Mouse (Mus musculus) embryonic facial prominence, embryonic 12.5 days (tissue): Measurements from ENCODE around the gene Guca1b. TPM values are rescaled to one million over a fixed set of nuclear protein-coding genes. Genes with fewer than 3 reads are reported as not detected.
"Not testable (repeated sequence)": the region's sequence is repeated elsewhere in the genome, so short reads cannot be mapped to it uniquely, and the experiment has no call there.

Experiments used
- ATAC-seq: fragments of 200-750 bp; cut with Nextera tagmentation; 2 replicates; pipeline ENCODE4 v1.8.0; 2017; ENCODE audit not compliant: insufficient number of reproducible peaks, insufficient read depth, low FRiP score, low TSS enrichment
- H3K27ac ChIP-seq: fragments of 300-500 bp; sonication (generic); 2 replicates; pipeline ENCODE4 v1.5.1; 2016; ENCODE audit warnings: mild to moderate bottlenecking
- H3K27me3 ChIP-seq: fragments of 300-500 bp; sonication (generic); 2 replicates; pipeline ENCODE4 v1.6.1; 2016; ENCODE audit warnings: mild to moderate bottlenecking, moderate library complexity
- H3K36me3 ChIP-seq: fragments of 300-500 bp; sonication (generic); 2 replicates; pipeline ENCODE4 v1.6.1; 2016; ENCODE audit warnings: mild to moderate bottlenecking
- H3K4me1 ChIP-seq: fragments of 300-500 bp; sonication (generic); 2 replicates; pipeline ENCODE4 v1.6.1; 2016
- H3K4me2 ChIP-seq: fragments of 300-500 bp; sonication (generic); replicated peaks from 2 replicates; pipeline ENCODE4 v1.6.1; 2016; ENCODE audit warnings: mild to moderate bottlenecking, moderate library complexity
- H3K4me3 ChIP-seq: fragments of 300-500 bp; sonication (generic); 2 replicates; pipeline ENCODE4 v1.5.1; 2016; ENCODE audit warnings: mild to moderate bottlenecking
- H3K9ac ChIP-seq: fragments of 300-500 bp; sonication (generic); 2 replicates; pipeline ENCODE4 v1.6.1; 2016; ENCODE audit warnings: mild to moderate bottlenecking, moderate library complexity
- H3K9me3 ChIP-seq: fragments of 300-500 bp; sonication (generic); 2 replicates; pipeline ENCODE4 v1.6.1; 2016; ENCODE audit warnings: mild to moderate bottlenecking, moderate library complexity
- WGBS: fragments of 180-500 bp; shearing (Covaris S2); methylation state at CpG from one replicate; pipeline ENCODE4 v1.1.7; 2016; 5-methylcytosine and 5-hydroxymethylcytosine counted together
- polyA plus RNA-seq: library from polyadenylated mRNA; unstranded; fragments of >200 nt; fragmentation: Nextera tagmentation; extraction: Ambion mirVana; gene quantifications from 2 replicates; pipeline ENCODE4 v1.2.1, GENCODE M21; 2016

Guca1b gene
- polyA plus RNA-seq, 1 experiment from 2014 or later = 1.9 TPM

DNA sequence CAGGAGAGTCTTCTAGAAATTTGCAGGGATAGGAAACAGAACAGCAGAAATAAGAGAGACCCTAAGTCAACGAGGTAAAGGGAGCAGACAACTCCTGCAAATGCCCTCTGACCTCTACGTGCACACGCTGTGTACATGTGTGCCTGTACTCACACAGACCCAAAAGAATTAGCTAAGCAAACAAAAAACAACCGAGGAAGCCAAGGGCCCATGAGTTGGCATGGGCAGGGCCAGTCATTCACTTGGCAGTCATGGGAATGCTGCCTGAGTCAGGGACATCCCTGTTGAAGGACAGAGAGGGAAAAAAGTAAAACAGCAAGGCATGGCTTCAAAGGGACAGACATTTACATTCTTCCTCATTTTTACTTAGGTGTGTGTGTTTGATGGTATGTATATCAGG is 1.9 kb upstream of the Guca1b start:
- H3K27ac ChIP-seq = no peak overlapping the region
- peaks cover 32% of the 10 kb centered on the region for H3K36me3 ChIP-seq
- 83% methylated on average over 4 of the region's 4 CpGs for WGBS
- H3K9ac ChIP-seq = no peak overlapping the region
- ATAC-seq = no peak
- no peaks in the 10 kb centered on the region for H3K27me3 ChIP-seq
- H3K9me3 ChIP-seq = no peaks in the 10 kb centered on the region
- no peaks in the 10 kb centered on the region for H3K4me1 ChIP-seq
- no peak overlapping the region for H3K4me3 ChIP-seq
- H3K4me2 ChIP-seq = no peak overlapping the region

DNA sequence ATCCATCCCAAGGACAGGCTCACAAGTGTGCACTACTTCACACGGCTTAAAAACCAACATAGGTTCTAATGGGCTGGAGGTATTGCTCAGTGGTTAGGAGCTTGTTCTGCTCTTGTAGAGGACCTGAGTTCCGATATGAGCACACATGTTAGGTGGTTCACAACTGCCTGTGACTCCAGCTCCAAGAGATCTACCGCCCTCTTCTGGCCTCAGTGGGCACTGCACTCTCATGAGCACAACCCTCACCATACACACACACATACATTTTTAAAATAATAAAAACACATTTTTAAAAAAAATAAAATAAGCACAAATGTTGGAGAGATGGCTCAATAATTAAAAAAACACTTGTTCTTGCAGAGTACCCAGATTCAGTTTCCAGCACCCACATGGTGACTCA is 1.1 kb upstream of the Guca1b start:
- H3K4me2 ChIP-seq = no peak overlapping the region
- H3K9ac ChIP-seq = no peak overlapping the region
- H3K4me3 ChIP-seq = no peak overlapping the region
- 91% methylated on average over 3 of the region's 3 CpGs for WGBS
- no peaks in the 10 kb centered on the region for H3K27me3 ChIP-seq
- H3K36me3 ChIP-seq = peaks cover 26% of the 10 kb centered on the region
- no peak for ATAC-seq
- H3K27ac ChIP-seq = no peak overlapping the region
- no peaks in the 10 kb centered on the region for H3K4me1 ChIP-seq
- no peaks in the 10 kb centered on the region for H3K9me3 ChIP-seq

DNA sequence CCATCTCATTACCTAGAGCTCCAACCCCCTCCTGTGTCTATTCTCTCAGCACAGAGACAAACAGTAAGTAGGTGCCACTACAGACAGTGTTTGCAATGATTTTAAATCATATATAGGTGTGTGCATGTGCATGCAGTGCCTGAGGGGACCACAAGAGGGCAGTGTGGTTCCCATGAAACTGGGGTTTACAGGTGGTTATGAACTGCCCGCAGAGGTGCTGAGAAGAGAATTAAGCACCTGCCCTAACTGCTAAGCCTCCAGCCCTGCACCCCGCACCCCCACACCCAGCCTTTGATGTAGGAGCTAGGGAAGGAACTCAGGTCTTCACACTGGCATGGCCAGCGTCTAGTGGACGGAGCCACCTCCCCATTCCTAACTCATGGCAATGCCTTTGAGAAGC is 1.5 kb downstream of the Guca1b start:
- 65% methylated on average over 4 of the region's 4 CpGs for WGBS
- H3K9ac ChIP-seq = no peak overlapping the region
- ATAC-seq = no peak

DNA sequence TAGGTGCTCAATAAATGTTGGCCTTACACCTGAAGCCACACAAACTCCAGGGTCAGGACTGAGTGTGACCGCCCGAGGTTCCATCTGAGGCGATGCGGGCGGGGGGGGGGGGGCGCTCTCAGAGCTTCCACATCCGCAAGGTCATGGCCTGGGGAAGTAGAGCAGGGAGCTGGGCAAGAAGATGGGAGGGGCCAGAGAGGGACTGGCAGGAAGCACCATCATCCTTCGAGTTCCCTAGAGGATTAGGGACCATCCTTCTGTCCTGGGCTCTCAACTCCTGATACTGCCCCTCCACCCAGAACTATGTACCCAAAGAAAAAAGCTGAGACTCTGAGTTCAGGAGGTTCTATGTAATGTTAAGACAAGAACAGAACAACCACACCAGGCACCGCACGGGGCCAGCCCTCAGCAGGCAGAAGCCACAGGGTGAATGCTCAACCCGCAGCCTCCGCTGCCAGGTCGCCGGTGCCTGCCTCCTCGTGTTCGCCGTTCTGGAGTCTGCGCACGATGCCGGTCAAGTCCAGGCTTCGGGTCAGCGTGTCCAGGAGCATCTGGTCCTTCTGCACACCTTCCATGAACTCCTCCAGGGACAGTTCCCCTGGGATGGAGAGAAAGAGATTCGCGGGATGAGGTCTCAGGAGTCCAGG is 9.2 kb downstream of the Guca1b start:
- 23% methylated on average over 24 of the region's 24 CpGs for WGBS
- Histone ChIP-seq H3K4me3 (peak overlapping the region; percentile 17; the same call in 1 of the 2 replicates), H3K36me3 (no peaks in the 10 kb centered on the region), H3K4me2 (peak overlapping the region; percentile 45), H3K9me3 (no peaks in the 10 kb centered on the region), H3K27ac (no peak overlapping the region), H3K9ac (no peak overlapping the region), H3K27me3 (peaks cover 40% of the 10 kb centered on the region), H3K4me1 (0 out of 2 replicates have a peak, but pooled peaks cover 3% of the 10 kb centered on the region)
- ATAC-seq = no peak

More for the DNA sequence above, 1.5 kb downstream of the Guca1b start:
- Histone ChIP-seq H3K4me1 (no peaks in the 10 kb centered on the region), H3K36me3 (0 out of 2 replicates have a peak, but pooled peaks cover 2% of the 10 kb centered on the region), H3K4me2 (no peak overlapping the region), H3K9me3 (no peaks in the 10 kb centered on the region), H3K27ac (no peak overlapping the region), H3K4me3 (no peak overlapping the region), H3K27me3 (no peaks in the 10 kb centered on the region)

DNA sequence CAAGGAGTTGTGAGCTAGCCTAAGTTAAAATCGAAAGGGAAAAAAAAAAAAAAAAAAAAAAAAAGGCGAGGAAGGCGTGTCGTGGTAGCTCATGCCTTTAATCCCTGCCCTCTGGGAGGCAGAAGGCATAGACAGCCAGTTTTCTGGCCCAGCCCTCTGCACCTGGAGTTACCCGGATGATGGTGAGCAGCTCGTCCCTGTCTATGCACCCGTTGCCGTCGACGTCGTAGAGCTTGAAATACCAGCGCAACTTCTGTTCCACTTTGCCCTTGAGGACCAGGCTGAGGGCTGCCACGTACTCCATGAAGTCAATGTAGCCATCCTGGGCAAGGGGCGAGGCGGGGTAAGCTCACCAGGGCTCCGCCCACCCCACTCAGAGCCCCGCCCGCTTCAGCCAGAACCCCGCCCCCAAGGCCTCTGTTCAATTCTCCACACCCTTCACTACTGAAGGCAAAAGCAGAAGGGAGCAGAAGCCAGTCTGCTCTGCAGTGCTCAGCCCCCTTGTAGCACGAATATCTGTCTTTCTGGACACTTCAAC is 10.3 kb downstream of the Guca1b start:
- ATAC-seq = peak; percentile 74; the same call in 1 of the 2 replicates
- WGBS = 3% methylated on average over 18 of the region's 20 CpGs
- H3K9ac ChIP-seq = no peak overlapping the region
- H3K4me3 ChIP-seq = peak overlapping the region; percentile 21; the same call in 1 of the 2 replicates
- no peaks in the 10 kb centered on the region for H3K9me3 ChIP-seq
- H3K4me2 ChIP-seq = peak overlapping the region; percentile 45
- 0 out of 2 replicates have a peak, but pooled peaks cover 3% of the 10 kb centered on the region for H3K4me1 ChIP-seq
- H3K27ac ChIP-seq = no peak overlapping the region
- no peaks in the 10 kb centered on the region for H3K36me3 ChIP-seq
- H3K27me3 ChIP-seq = peaks cover 40% of the 10 kb centered on the region

DNA sequence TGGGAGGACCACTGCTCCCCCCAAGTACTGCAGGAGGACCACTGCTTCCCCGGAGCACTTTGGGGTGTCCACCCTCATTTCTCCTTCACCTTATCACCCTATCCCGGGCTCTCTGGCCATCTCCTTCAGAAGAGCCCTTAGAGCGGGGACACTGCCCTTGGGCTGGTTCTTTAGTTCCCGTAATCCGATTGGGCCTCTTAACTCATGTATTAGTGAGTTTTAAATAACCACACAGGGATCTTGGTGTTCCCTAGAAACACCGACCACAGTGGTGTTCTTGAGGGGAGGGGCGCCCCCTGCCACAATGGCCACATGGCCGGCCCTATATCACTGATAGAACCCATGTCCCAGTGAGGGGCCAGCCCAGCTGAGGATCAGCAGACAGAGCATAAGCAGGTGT is 13.9 kb downstream of the Guca1b start:
- Histone ChIP-seq H3K27ac (no peak overlapping the region), H3K9me3 (no peaks in the 10 kb centered on the region), H3K27me3 (peaks cover 37% of the 10 kb centered on the region), H3K4me1 (0 out of 2 replicates have a peak, but pooled peaks cover 3% of the 10 kb centered on the region), H3K36me3 (no peaks in the 10 kb centered on the region), H3K4me3 (no peak overlapping the region), H3K4me2 (no peak overlapping the region), H3K9ac (no peak overlapping the region)
- no peak for ATAC-seq
- 90% methylated on average over 8 of the region's 8 CpGs for WGBS

DNA sequence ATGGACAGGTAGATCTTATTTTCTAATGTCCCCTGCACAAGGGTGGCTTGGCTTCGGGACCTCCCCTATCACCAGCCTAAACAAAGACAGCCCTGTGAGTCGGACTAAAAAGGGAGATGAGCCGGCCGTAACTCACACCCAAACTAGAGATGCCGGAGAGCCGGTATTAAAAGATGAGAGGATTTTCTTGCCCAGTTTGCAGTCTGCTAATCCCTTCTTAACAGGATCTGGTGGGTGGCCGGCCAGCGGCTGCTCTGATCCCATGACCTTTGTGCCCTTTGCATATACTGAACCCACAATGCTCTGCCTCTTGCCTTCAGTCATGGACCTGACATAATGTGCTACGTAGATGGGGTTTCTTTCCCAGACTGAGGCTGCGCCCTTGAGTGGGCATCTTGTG is 15.3 kb downstream of the Guca1b start, which contains the start of gene Guca1a:
Gene Guca1a (minus strand): TSS at position 134 of the 400 bp plus-strand sequence.
- peaks cover 25% of the 10 kb centered on the region for H3K27me3 ChIP-seq
- H3K9ac ChIP-seq = no peak within 1 kb of the TSS
- no peak within 1 kb of the TSS for H3K4me3 ChIP-seq
- no peaks in the 10 kb centered on the region for H3K36me3 ChIP-seq
- no peak within 1 kb of the TSS for H3K4me2 ChIP-seq
- WGBS = 36% methylated on average over 10 of the region's 10 CpGs
- 0 out of 2 replicates have a peak, but pooled peaks cover 2% of the 10 kb centered on the region for H3K4me1 ChIP-seq
- H3K27ac ChIP-seq = no peak within 1 kb of the TSS
- no peaks in the 10 kb centered on the region for H3K9me3 ChIP-seq
- ATAC-seq = no peak

DNA sequence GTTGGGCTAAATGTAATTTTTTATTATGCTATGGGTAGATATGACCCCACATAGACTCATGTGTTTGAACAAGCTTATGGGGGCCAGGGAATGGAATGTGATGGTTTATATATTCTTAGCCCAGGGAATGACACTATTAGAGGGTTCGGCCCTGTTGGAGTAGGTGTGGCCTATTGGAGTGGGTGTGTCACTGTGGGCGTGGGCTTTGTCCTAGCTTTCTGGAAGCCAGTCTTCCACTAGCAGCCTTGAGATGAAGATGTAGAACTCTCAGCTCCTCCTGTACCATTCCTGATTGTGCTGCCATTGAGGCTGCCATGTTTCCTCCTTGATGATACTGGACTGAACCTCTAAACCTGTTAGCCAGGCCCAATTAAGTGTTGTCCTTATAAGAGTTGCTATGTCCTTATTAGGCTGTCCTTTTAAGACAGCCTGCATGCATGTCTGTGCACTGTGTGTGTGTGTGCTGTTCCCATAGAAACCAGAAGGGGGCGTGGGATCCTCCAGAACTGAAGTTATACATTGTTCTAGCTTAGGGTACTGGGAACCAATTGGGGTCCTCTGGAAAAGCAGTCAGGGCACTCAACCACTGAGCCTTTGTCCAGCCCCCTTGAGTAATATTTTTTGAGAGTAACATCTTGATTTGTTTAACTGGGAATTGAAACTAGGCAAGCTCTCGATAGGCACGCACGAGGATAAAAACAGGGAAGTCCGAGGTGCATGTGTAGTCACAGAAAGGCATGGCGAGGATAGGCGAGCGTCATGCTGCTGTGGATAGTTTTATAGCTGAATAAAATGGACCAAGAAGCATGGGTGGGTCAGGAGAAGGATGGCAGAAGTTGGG is 22.7 kb downstream of the Guca1b start:
- WGBS = 51% methylated on average over 10 of the region's 10 CpGs
- no peak overlapping the region for H3K27ac ChIP-seq
- H3K36me3 ChIP-seq = no peaks in the 10 kb centered on the region
- H3K4me1 ChIP-seq = no peaks in the 10 kb centered on the region
- H3K4me2 ChIP-seq = no peak overlapping the region
- peaks cover 21% of the 10 kb centered on the region for H3K27me3 ChIP-seq
- H3K9ac ChIP-seq = no peak overlapping the region
- H3K4me3 ChIP-seq = no peak overlapping the region
- H3K9me3 ChIP-seq = no peaks in the 10 kb centered on the region
- no peak for ATAC-seq

DNA sequence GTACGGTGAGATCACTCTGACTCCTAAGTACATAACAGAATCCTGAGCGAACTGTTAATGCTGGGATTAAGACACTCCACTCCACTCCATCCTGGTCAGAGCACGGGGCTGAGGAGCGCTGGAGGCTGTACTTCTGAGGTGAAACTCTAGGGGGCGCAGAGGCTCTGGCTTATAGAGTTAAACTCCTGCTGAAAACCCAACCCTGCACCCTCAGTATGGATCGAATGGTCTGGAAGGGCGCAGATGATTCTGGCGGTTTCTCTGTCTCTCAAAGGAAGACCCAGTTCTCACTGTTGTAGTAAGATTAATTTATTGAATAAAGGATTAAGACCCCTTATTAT is 23.3 kb downstream of the Guca1b start:
- 0 out of 2 replicates have a peak, but pooled peaks have one; percentile 16 for ATAC-seq
- no peak overlapping the region for H3K4me3 ChIP-seq
- H3K27me3 ChIP-seq = peaks cover 27% of the 10 kb centered on the region
- H3K9me3 ChIP-seq = no peaks in the 10 kb centered on the region
- H3K4me1 ChIP-seq = no peaks in the 10 kb centered on the region
- no peak overlapping the region for H3K4me2 ChIP-seq
- H3K9ac ChIP-seq = no peak overlapping the region
- H3K27ac ChIP-seq = no peak overlapping the region
- WGBS = 26% methylated on average over 8 of the region's 8 CpGs
- no peaks in the 10 kb centered on the region for H3K36me3 ChIP-seq

DNA sequence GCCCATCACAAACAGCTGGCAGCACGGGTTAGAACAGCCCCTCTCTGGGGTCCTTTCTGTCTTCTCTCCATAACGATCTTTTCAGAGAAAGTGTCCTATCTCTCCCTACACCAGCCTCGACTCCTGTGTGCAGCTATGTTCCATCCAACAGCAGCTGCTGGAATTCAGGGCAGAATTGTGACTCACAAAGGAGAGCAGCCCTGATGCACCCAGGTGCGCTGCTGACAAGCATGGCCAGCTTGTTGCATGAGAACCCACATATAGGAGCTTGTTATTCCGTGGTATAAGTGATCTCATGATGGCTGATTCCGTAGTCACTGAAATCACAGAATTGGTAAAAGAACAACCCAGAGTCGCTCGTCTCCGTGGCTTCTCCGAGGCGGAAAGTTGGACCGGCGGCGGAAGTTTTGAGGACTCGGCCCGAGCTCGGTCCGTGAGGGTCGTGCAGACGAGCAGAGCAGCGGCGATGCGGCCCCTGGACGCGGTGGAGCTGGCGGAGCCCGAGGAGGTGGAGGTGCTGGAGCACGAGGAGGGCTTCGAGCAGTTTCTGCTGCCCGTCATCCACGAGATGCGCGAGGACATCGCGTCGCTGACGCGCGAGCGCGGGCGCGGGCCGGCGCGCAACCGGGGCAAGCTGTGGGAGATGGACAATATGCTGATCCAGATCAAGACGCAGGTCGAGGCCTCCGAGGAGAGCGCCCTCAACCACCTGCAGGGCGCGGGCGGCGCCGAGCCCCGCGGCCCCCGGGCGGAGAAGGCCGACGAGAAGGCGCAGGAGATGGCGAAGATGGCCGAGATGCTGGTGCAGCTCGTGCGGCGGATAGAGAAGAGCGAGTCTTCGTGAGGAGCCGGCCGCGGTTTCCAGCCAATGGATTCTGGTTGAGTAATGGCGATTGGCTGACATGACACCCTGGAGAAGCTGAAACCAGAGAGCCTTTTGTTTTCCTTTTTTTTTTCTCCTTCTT is 25.0 kb downstream of the Guca1b start:
- WGBS = 3% methylated on average over 74 of the region's 74 CpGs
- Histone ChIP-seq H3K4me3 (peak overlapping the region; percentile 39), H3K9ac (peak overlapping the region; percentile 41; the same call in 1 of the 2 replicates), H3K4me2 (peak overlapping the region; percentile 65), H3K27me3 (peaks cover 35% of the 10 kb centered on the region)
- ATAC-seq, H3K4me1 ChIP-seq, H3K9me3 ChIP-seq, H3K27ac ChIP-seq, H3K36me3 ChIP-seq: not testable (repeated sequence)

DNA sequence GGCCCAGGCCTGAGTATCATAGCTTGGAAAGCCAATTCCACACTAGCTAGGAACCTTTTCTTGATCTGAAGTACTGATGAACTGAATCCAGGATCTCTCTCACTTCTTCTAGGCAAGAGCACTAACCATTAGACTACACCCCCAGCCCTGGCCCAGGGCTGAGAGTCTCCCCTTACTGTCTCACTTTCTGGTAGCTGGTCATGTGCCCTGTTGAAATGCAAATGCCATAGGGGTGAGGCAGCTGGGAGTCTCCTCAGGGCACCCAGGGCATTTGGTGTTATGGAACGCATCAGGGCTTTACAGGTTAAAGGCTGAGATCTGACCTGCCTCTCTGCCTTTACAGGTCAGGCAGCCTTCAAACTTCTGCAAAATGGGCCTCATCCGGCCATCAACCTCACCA is 35.0 kb downstream of the Guca1b start:
- Histone ChIP-seq H3K4me3 (no peak overlapping the region), H3K27me3 (no peaks in the 10 kb centered on the region), H3K9me3 (no peaks in the 10 kb centered on the region), H3K27ac (no peak overlapping the region), H3K36me3 (no peaks in the 10 kb centered on the region), H3K4me2 (no peak overlapping the region), H3K4me1 (no peaks in the 10 kb centered on the region), H3K9ac (no peak overlapping the region)
- ATAC-seq = no peak
- WGBS = 74% methylated on average over 2 of the region's 2 CpGs
